Mouse (Mus musculus): ENCODE measurements around the gene Dpp8. TPM values are rescaled to one million over a fixed set of nuclear protein-coding genes. Genes with fewer than 3 reads are reported as not detected.

The Dpp8 gene
- polyA plus RNA-seq, 1 experiment from 2014 or later, result 32.5 TPM

DNA sequence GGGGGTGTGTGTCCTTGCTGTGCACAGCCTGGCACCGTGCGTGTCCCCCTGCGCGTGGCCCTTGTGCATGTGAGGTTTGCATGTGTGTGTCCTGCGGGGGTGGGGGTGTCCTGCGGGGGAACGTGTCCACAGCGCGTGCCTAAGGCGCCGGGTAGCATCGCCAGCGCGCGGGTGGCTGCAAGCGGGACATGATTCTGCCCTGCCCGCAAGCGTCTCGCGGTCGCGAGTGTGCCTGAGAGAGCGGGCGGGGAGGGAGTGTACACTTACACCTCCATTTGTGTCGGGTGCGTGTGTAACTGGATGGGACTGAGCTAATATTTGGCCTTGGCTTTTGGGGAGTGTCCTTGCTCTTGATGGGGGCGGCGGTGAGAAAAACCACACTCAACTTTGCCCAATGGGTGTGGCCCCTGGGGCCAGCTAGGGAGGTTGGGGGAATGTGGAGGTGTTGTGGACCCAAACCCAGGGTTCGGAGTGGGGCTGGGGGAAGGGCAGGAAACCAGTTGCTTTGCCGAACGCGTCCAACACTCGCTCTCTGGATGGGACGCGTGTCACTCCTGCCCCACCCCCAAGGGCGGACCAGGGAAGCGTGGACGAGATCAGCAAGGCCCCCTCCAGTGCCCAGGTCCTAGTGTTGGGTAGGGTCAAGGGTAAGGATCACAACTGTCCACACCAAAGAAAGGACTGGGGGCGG is 69.6 kb downstream of the Dpp8 start:
- Histone ChIP-seq H3K9ac (peak overlapping the region; percentile 82), H3K4me2 (peak overlapping the region; percentile 95), H3K27ac (peak overlapping the region; percentile 91), H3K9me3 (no peaks in the 10 kb centered on the region), H3K4me1 (peaks cover 25% of the 10 kb centered on the region), H3K36me3 (no peaks in the 10 kb centered on the region), H3K4me3 (replicated peaks) (peak overlapping the region; percentile 82), H3K27me3 (replicated peaks) (no peaks in the 10 kb centered on the region)
- WGBS, result under 1% methylated on average over 39 of the region's 39 CpGs
- ATAC-seq (ENCODE audit: insufficient read depth, low FRiP score, low read depth), result peak; percentile 80

DNA sequence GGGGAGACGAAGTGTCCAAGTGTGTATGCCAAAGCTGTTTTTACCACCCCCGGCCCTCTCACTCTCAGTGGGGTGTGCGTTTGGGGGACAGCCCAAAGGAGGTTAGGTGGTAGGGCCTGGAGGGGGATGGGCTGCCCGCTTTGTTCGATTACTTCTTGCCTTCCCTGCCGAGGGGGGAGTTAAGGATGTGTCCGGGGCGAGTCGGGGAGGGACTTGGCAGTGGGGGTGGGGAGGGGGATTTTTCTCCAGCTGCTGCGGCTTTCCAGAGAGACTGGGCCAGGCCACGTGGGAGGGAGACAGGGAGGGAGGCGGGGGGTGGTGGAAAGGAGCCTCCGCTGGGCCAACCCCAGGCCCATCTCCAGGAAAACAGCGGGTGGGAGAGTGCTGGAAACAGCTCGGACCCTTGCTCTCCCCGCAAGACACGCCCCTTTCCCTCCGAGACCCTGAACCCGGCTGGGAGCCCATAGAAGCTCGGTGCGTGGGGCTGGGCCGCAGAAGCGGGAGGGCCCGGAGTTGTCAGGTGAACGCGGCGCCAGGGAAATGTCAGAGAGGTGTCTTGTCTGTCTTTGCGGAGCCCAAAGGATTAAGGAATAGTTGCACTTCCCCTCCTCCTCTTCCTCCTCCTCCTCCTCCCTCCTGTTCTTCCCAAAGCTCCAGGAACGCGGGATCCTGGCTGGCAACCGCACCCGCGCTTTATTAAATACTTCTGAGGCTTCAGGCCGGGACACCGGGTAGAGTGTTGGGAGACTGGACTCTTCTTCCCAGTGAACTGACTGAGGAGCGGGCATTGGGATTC is 70.4 kb downstream of the Dpp8 start:
- Histone ChIP-seq H3K36me3 (no peaks in the 10 kb centered on the region), H3K27me3 (replicated peaks) (no peaks in the 10 kb centered on the region), H3K4me1 (peaks cover 31% of the 10 kb centered on the region), H3K27ac (peak overlapping the region; percentile 91), H3K9me3 (no peaks in the 10 kb centered on the region), H3K4me2 (peak overlapping the region; percentile 95), H3K4me3 (replicated peaks) (peak overlapping the region; percentile 82), H3K9ac (peak overlapping the region; percentile 82; the same call in 1 of the 2 replicates)
- 3% methylated on average over 36 of the region's 36 CpGs for WGBS
- peak; percentile 56 for ATAC-seq (ENCODE audit: insufficient read depth, low FRiP score, low read depth)

DNA sequence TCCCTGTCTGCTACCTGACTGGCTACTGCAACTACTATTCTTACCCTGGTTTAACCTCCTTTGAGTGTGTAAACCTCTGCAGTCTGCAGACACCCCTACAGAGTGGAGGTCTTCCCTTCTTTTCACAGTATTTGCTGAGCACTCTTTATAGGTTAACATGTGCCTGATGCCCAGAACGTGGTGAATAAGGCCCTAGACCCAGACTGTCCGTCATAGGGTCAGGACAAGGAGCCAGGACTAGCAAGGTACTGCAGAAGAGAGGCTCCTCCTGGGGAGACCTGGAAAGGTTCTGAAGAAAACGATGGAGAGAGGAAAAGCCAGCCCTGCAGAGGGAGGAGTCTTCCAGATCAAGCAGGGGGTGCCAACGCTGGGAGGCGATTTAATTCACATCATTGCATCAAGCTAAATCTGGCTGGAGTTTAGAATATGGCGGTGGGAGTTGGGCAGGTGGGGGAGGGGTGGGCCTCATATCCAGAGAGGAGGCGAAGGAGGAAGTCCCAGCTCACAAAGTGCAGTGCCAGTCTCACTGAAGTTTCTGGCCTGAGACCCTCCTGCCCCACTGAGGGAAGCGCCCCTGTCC is 71.0 kb downstream of the Dpp8 start:
- Histone ChIP-seq H3K36me3 (no peaks in the 10 kb centered on the region), H3K27me3 (replicated peaks) (no peaks in the 10 kb centered on the region), H3K4me3 (replicated peaks) (peak overlapping the region; percentile 82), H3K4me1 (peaks cover 36% of the 10 kb centered on the region), H3K27ac (peak overlapping the region; percentile 91), H3K9ac (peak overlapping the region; percentile 45; the same call in 1 of the 2 replicates), H3K9me3 (no peaks in the 10 kb centered on the region), H3K4me2 (peak overlapping the region; percentile 95)
- WGBS, result 33% methylated on average over 8 of the region's 8 CpGs
- ATAC-seq (ENCODE audit: insufficient read depth, low FRiP score, low read depth), result no peak

DNA sequence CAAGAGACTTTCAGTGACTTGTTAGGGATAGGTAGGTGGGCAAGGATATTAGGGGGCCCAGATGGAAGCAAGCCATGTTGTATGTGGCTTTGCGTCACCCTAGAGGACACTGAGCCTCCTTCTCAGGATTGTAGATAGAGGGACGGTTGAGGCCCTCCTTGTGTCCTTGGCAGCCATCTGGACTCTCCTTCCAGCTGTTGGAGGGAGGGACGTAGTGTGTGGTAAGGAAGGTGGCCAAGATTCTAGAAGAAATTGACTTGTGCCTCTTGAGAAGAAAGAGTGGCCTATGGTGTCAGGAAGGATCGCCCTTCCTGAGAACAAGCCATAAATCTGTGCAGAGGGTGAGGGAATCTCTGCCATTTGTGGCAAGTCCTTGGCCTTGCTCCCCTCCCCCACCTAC is 74.6 kb downstream of the Dpp8 start:
- ATAC-seq (ENCODE audit: insufficient read depth, low FRiP score, low read depth), result no peak
- no peaks in the 10 kb centered on the region for H3K36me3 ChIP-seq
- WGBS, result 71% methylated on average over 4 of the region's 4 CpGs
- peak overlapping the region; percentile 42; the same call in 1 of the 2 replicates for H3K27ac ChIP-seq
- no peaks in the 10 kb centered on the region for H3K27me3 ChIP-seq (replicated peaks)
- no peak overlapping the region for H3K4me2 ChIP-seq
- no peak overlapping the region for H3K4me3 ChIP-seq (replicated peaks)
- H3K4me1 ChIP-seq, result peaks cover 56% of the 10 kb centered on the region
- H3K9me3 ChIP-seq, result no peaks in the 10 kb centered on the region
- H3K9ac ChIP-seq, result no peak overlapping the region

DNA sequence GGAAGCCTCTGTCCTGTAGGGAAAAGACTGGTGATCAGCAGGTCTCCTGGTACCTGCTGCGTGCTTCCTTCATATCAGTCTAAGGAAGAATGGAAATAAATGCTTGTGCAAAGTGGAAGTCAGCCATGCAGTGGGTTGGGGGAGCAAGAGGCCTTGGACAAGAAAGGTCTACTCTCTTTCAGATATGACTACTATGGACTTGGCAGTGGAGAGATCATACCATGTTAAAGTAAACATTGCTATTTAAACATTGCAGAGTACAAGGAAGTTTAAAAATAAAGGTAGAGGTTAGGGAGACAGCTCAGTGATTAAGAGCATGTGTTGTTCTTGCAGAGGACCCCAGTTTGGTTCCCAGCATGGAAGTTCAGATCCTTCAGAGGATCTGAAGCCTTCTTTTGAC is 75.7 kb downstream of the Dpp8 start:
- H3K4me2 ChIP-seq, result no peak overlapping the region
- peak; percentile 64 for ATAC-seq (ENCODE audit: insufficient read depth, low FRiP score, low read depth)
- no peaks in the 10 kb centered on the region for H3K36me3 ChIP-seq
- no peak overlapping the region for H3K4me3 ChIP-seq (replicated peaks)
- no peaks in the 10 kb centered on the region for H3K9me3 ChIP-seq
- peaks cover 58% of the 10 kb centered on the region for H3K4me1 ChIP-seq
- 53% methylated on average over 1 of the region's 1 CpGs for WGBS
- H3K27me3 ChIP-seq (replicated peaks), result no peaks in the 10 kb centered on the region
- H3K9ac ChIP-seq, result no peak overlapping the region
- peak overlapping the region; percentile 86; the same call in 1 of the 2 replicates for H3K27ac ChIP-seq

DNA sequence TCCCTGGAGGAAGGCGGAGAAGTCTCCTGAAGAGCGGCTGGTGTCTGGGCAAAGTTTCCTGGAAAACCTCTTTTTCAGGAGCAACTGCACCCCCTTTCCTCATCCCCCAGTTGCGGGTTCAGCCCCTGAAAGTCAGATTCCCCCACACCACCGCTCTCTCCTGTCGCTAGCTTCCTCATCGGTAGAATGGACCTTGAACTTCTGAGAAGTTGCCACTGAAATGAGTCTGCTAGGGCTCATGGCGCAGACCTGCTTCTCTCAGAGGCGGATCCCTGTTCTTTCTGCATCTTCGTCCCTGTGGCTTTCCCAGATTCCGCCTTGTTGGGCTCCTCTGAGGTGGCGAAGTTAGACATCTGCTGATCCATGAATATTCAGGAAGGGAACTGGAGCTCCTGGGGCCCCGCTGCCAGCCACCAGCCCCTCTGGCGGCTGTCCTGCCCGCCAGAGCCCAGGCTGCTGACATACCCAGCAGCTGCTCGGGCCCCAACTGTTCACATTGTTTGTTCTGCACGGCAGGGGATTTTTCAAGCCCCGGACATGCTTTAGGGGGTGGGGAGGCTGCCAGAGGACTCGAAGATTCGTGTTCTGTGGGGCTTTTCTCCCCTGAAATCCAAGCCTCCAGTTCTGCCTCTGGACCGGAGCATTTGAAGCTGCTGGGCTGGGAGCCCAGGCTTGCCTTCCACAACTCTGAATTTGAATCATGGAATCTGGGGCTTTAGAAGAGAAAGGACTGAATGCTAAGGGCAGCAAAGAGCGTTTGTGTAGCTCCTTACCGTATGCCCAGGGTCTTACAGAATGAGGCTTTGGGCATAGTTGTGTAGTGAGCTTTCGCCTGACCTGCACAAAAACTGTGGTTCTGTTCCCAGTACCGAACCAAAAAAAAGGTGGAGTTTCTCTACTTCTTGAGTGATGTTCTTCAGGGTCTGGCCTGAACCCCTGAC is 77.2 kb downstream of the Dpp8 start:
- peaks cover 52% of the 10 kb centered on the region for H3K4me1 ChIP-seq
- H3K4me3 ChIP-seq (replicated peaks), result 0 out of 2 replicates have a peak overlapping the region, but pooled peaks have one; percentile 10

DNA sequence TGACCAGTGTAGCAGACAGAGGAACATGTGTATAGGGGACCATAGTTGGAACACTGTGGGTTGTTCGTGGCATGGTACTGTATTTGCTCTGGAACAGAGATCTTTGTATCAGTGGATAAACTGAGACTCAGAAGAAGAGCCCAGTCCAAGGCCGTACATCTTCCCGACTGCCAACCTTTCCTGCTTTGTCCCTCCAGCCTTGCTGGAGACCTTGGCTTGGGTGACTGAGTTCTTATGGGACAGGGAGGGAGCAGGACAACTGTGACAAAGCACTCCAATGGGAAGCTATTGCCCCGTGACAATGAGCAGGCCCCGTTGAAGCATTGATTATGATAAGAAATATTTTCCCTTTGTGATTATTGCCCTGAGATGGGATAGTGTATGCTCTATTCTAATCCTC is 79.5 kb downstream of the Dpp8 start:
- Histone ChIP-seq H3K4me1 (peaks cover 40% of the 10 kb centered on the region), H3K4me2 (no peak overlapping the region), H3K27me3 (replicated peaks) (no peaks in the 10 kb centered on the region), H3K36me3 (peaks cover 13% of the 10 kb centered on the region), H3K9ac (no peak overlapping the region), H3K9me3 (no peaks in the 10 kb centered on the region), H3K27ac (no peak overlapping the region), H3K4me3 (replicated peaks) (no peak overlapping the region)
- ATAC-seq (ENCODE audit: insufficient read depth, low FRiP score, low read depth), result no peak
- WGBS, result 85% methylated on average over 5 of the region's 5 CpGs

More for the DNA sequence above, 77.2 kb downstream of the Dpp8 start:
- no peaks in the 10 kb centered on the region for H3K9me3 ChIP-seq
- H3K27ac ChIP-seq, result peak overlapping the region; percentile 86
- H3K9ac ChIP-seq, result no peak overlapping the region
- H3K27me3 ChIP-seq (replicated peaks), result no peaks in the 10 kb centered on the region
- peak; percentile 51; the same call in 1 of the 2 replicates for ATAC-seq (ENCODE audit: insufficient read depth, low FRiP score, low read depth)
- WGBS, result 20% methylated on average over 24 of the region's 24 CpGs
- H3K36me3 ChIP-seq, result peaks cover 10% of the 10 kb centered on the region
- H3K4me2 ChIP-seq, result peak overlapping the region; percentile 47

DNA sequence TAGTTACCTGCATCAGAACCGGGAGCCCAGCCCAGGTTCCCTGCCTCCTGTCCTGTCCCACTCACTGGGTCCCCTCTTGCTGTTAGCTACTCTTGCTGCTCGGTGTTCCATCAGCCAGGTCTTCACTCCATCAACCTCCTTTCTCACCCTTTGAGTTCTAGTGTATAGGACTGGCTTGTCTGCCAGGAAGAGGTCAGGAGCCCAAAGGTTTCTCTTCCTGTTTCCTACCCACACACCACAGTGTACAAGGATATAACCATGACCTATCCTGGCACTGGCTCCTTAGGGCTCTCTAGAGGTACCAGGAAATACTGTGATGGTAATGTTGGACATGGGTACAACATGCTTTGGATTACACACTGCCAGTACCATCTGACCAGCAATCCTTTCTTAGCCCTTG is 81.5 kb downstream of the Dpp8 start:
- Histone ChIP-seq H3K9me3 (no peaks in the 10 kb centered on the region), H3K4me2 (no peak overlapping the region), H3K36me3 (peaks cover 19% of the 10 kb centered on the region), H3K27me3 (replicated peaks) (no peaks in the 10 kb centered on the region), H3K9ac (no peak overlapping the region), H3K27ac (no peak overlapping the region), H3K4me1 (peaks cover 23% of the 10 kb centered on the region), H3K4me3 (replicated peaks) (no peak overlapping the region)
- whole genome bisulfite sequencing, result 90% methylated on average over 2 of the region's 2 CpGs
- ATAC-seq (ENCODE audit: insufficient read depth, low FRiP score, low read depth), result no peak

DNA sequence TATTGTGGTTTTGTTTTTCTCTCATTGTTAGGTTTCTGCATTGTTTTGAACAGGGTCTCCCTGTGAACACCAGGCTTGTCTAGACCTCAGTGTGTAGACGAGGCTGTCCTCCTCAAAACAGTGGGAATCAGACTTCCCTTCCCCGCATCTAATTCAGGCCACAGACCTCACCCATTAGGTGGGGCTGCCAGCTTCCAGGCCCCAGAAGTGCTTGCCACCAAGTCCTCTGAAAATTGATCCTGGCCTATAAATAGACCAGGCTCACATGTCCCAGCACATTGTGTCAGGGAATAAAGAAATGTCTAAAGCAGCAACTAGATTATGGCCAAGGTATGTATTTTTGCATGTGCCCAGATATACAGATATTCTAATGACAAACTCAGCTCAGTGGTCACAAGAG is 83.7 kb downstream of the Dpp8 start:
- Histone ChIP-seq H3K27ac (no peak overlapping the region), H3K36me3 (peaks cover 23% of the 10 kb centered on the region), H3K4me2 (no peak overlapping the region), H3K9me3 (no peaks in the 10 kb centered on the region), H3K27me3 (replicated peaks) (no peaks in the 10 kb centered on the region), H3K4me1 (peaks cover 8% of the 10 kb centered on the region; the same call in 1 of the 2 replicates), H3K9ac (no peak overlapping the region), H3K4me3 (replicated peaks) (no peak overlapping the region)
- WGBS, result 67% methylated on average over 2 of the region's 2 CpGs
- ATAC-seq (ENCODE audit: insufficient read depth, low FRiP score, low read depth), result no peak

DNA sequence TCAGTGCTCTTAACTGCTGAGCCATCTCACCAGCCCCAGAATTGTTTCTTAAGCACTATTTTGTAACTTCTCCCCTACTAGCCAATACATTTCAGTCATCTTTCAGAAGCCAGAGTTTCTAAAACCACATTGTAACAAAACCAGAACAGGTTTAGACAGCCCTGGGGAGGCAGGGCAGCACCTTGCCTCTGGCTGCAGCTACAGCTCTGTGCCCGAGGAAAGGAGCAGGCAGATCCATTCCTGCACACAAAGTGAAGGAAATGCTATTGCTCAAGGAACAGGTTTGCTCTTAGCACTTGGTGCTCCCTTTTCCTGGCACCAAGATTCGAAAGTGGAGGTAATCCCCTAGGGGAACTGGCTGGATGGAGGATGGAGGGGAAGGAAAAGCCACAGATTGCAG is 85.3 kb downstream of the Dpp8 start:
- H3K27ac ChIP-seq, result no peak overlapping the region
- H3K4me2 ChIP-seq, result no peak overlapping the region
- no peak overlapping the region for H3K9ac ChIP-seq
- peaks cover 8% of the 10 kb centered on the region; the same call in 1 of the 2 replicates for H3K4me1 ChIP-seq
- H3K36me3 ChIP-seq, result peaks cover 23% of the 10 kb centered on the region
- ATAC-seq (ENCODE audit: insufficient read depth, low FRiP score, low read depth), result no peak
- WGBS, result 69% methylated on average over 2 of the region's 2 CpGs
- H3K9me3 ChIP-seq, result no peaks in the 10 kb centered on the region
- H3K4me3 ChIP-seq (replicated peaks), result no peak overlapping the region
- no peaks in the 10 kb centered on the region; the same call in 1 of the 2 replicates for H3K27me3 ChIP-seq (replicated peaks)

DNA sequence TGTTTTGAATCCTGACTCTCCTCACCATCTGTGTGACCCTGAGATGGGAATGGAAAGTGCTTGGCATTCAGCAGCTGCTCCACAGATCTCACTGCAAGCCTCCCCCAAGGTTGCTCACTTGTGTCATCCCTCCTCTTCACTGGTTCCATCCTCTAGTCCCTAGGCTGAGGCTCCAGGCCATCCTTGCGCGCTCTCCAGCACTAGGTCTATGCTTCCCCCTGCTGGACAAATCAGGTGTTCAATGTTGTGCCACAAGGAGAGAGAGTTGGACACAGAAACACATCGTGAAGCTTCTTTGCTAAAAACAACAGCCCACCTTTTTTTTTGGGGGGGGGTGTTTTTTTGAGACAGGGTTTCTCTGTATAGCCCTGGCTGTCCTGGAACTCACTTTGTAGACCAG is 88.7 kb downstream of the Dpp8 start:
- H3K36me3 ChIP-seq, result peaks cover 10% of the 10 kb centered on the region; the same call in 1 of the 2 replicates
- no peaks in the 10 kb centered on the region; the same call in 1 of the 2 replicates for H3K27me3 ChIP-seq (replicated peaks)
- H3K4me1 ChIP-seq, result peaks cover 10% of the 10 kb centered on the region; the same call in 1 of the 2 replicates
- no peak overlapping the region for H3K27ac ChIP-seq
- H3K9me3 ChIP-seq, result no peaks in the 10 kb centered on the region
- 13% methylated on average over 3 of the region's 3 CpGs for WGBS
- no peak overlapping the region for H3K4me2 ChIP-seq
- H3K9ac ChIP-seq, result no peak overlapping the region
- no peak for ATAC-seq (ENCODE audit: insufficient read depth, low FRiP score, low read depth)
- H3K4me3 ChIP-seq (replicated peaks), result no peak overlapping the region
